Mouse (Mus musculus) frontal cortex, postnatal 25 days (tissue): ENCODE results near the gene Gga1.

Experiments
- DNase-seq, 2 experiments: peaks; one replicate each; pipeline ENCODE4 v3.0.0; 2022; ENCODE audit warnings: low spot score in 2 of 2

Gene Gga1

DNA sequence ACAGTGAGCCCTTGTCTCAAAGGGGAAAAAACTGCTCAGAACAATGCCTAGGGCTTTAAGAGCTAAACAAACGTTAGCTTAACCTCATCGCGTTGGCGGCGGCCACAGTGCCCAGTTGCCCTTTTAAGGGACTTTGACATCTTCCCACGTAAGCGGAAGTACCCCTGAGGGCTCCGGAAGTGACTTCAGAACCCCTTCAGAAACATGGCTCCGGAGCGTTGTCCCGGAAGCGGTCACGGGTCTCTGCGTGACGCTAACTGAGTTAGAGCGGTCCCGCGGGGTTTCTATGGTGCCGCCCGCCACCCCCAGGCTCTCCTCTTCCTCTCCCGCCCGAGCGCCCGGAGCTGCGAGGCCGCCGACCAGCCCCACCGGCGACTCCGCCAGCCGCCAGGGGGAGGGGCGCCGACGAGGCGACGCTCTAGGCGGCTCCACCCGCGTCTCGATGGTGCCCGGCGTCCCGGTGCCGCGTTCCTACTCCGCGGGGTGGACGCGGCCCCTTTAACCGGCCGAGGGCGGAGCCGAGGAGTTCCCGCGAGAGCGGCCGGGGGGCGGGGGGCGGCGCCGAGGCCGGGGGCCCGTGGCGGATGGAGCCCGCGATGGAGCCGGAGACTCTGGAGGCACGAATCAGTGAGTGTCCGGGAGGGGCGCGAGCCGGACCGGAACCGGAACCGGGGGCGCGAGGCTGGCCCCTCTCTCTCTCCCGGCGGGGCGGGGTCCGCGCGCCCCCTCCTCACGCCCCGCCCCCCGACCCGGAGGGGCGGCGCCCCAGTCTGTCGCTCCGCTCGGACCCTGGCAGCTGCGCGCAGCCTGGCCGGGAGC, at the start of gene Gga1:
Gene Gga1, plus strand, starts transcription at position 200 of the 819 bp plus-strand sequence.
- DNase-seq = peak; percentile 94

DNA sequence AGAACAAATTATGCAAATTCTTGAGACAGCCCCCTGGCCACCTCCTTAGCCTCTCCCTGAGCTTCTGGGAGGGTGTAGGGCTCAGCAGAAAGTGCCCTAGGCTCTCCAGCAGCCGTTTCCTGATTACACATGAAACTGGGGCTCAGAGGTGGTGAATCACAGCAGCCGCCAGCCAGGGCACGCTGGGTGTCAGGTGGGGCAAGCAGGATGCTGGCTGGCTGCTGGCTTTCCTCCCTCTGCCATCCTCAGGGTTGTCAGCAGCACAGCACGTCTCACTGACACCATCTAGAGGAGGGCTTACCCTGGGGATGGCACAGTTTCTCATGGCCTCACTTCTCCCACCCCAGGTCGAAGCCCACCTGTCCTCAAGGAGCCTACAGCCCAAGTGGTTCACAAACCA, 48.7 kb upstream of the Gga1 start:
- DNase-seq = no peak

- DNase-seq = no peak
Observed at GRCm38 (mm10) chr15:78829636-78830035, 47.4 kb upstream of the Gga1 start.

DNA sequence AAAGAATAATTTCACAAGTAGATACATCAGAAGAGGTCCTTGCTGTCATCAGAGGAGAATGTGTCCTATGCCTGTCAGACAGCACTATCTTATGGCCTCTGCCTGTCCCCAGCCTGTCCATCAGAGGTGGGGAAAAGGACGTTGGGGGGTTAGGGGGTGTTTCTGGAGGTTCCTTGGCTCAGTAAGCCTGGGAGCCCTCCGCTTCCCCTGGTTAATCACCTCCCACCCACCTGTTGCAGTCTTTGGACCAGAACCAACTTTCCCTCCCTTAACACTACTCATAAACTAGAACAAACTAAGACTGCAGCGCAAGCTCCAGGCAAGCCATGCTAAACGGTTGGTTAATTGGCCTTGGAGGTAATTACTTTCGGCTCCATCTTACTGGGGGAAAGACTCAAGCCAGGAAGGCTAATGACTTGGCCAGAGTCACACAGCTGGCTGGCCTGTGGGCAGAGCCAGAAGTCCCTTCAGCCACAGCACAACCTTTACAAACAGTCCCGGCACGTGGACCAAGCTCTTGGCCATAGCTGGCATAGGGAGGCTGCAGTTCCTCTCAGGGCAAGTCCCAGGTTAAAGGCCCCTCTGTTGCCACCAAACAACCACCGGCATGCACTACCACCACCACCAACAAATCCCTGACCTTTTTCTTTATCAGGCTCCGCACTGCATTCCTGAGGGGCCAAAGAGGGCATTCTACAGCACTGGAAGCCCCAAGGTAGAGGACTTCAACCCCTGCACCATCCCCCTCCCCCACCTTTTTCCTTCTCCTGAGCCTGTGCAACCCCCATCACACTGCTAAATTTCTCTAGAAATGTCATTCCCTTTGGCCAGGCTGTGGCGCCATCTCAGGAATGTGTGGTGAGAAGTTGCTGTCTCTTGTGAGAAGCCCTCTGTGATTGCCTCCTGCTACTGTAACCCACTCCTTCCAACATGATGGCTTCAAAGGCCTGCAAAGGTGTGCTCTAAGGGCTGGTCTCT, 46.0 kb upstream of the Gga1 start:
- DNase-seq = no peak

GRCm38 (mm10) chr15:78831720-78832657, 45.0 kb upstream of the Gga1 start:
- DNase-seq = no peak

GRCm38 (mm10) chr15:78832701-78833123, 44.3 kb upstream of the Gga1 start:
- DNase-seq = peak in 1 of 2 experiments; percentile 50

DNA sequence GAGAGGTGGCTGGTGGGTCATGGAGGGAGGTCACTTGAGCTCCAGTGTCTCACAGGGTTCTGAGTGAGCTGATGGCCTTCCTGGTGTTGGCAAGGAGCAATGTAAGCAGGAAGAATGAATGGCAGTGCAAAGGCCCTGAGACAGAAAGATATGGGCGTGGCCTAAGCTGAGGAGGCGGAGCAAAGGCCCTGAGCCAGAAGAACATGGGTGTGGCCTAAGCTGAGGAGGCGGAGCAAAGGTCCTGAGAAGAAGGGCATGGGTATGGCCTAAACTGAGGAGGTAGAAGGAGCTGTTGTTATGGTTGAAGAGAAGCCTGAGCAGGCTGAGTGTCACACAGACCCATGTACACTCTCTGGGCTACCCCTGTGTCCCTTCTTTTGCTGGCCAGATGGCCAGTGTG, 43.4 kb upstream of the Gga1 start:
- DNase-seq = no peak

DNA sequence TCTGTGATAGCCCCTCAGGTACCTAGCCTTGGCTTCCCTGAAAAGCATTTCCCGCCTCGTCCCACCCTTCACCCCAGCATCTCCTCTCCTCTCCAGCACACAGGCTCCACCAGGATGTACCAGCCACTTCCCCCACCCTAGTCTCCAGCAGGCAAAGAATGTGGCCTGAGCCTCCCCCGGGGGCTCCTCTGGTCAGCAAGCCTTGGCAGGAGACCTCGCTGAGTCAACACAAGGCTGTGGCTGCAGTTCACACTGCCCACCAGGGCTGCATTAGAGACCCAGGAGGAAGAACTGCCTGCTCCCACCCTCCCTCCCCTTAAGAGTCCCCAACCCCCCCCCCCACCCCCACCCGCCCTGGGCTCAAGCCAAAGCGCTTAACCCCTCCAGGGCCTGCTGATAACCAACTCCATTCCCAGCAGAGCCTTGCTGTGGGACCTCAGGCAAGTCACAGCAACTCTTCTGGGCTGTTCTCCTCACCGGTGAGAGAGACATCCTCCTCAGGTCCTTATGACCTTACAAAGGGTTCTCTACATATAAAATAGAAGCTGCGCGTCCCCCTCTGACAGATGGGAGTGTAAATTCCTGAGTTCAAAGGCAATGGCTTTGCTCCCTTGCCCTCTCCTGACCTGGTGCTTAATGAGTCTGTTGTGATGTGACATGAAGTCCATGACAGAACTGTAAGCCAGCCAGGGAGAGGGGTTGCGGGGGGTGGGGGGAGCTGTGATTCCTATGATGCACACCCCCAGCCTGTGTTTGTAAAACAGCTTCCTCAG, 42.6 kb upstream of the Gga1 start:
- no peak for DNase-seq

- no peak for DNase-seq
Observed at GRCm38 (mm10) chr15:78835200-78836085, 41.5 kb upstream of the Gga1 start.

DNA sequence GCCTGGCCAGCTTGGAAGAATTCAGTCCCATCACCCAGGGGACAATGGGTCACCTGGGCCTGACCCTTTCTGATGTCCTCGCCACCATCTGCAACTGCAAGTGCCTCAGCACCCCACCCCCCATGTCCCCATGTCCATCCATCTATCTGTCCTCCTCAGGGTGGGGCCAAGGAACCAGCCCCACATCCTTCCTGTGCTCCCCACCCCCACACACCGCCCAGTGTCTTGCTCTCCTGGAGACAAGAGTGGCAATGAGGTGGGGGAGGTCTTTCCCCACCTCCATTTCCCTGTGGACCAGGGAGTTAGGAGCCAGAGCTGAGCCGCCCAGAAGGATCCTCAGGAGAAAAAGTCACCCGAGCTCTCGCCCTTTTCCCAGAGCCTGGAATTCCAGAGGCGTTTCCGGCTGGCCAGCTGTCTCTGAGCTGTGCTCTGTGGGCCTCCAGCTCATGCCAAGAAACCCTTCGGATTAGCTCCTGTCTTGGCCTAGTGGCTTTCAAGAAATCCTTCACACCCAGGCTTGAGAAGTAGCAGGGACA, 40.8 kb upstream of the Gga1 start:
- DNase-seq = no peak

- DNase-seq = no peak
Observed at GRCm38 (mm10) chr15:78839744-78840143, 37.2 kb upstream of the Gga1 start.

- DNase-seq = no peak
Observed at GRCm38 (mm10) chr15:78840241-78840640, 36.7 kb upstream of the Gga1 start.

- no peak for DNase-seq
Observed at GRCm38 (mm10) chr15:78840751-78841150, 36.2 kb upstream of the Gga1 start.

DNA sequence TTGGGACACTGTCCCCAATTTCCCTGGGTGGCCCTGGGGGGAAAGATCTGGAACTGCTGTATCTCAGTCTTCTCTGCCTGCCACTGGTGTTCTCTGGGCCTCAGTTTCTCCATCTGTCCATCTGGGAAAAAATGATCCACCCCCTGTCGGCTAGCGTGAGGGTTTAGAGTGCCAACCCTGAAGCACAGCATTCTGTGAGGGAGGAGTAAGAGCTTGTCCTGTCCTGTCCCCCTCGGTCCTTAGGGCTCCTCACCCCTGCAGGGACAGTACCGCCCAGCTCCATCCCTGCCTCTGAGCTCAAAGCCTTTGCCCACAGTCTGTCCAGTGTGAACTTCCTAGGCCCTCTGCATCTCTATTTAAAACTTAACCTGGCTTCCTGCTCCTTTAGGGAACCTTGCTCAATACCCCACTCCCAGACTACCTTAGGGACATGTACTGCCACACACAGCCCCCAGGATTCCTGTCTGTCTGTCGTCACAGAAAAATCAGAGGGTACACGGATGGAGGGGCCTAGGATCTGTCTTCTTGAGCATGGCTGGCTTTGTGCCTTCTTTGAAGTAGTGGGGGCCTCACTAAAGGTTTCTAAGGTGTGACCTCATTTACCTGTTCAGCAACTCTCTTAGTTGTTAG, 35.7 kb upstream of the Gga1 start:
- DNase-seq = no peak

GRCm38 (mm10) chr15:78842371-78843163, 34.4 kb upstream of the Gga1 start, which contains the start of gene Cdc42ep1:
Gene Cdc42ep1, plus strand, starts transcription at chr15:78842624.
- no peak for DNase-seq

GRCm38 (mm10) chr15:78843581-78844469, 33.2 kb upstream of the Gga1 start:
- DNase-seq = no peak

- DNase-seq = no peak
Observed at GRCm38 (mm10) chr15:78844791-78845190, 32.2 kb upstream of the Gga1 start.
